Comparison of ENCODE assay signal across 25 mouse cellular contexts in genomic region chr2:173432886-173433624, GRCm38 (mm10).
DNase-seq lines count a peak whose midpoint lies in the region; ATAC-seq and TF ChIP-seq lines count a peak whose summit lies in the region.
"Had no signal": no experiment of that assay in that cellular context is flagged by ENCODE, and none has a peak within 500 bp of the region (broad histone marks: within the 10 kb centered on the region; RNA-seq: fewer than 3 reads in every experiment).

No protein-coding gene starts in this region.

- no peaks in the 10 kb centered on the region; a peak in 1 of 4 replicates for H3K4me1 ChIP-seq in heart, embryonic 14.5 days (ENCODE audit: control insufficient read depth in 2 of 2, insufficient read depth in 2 of 2, low read length in 2 of 2)
- H3K4me1 ChIP-seq in kidney, embryonic 16.5 days (ENCODE audit: insufficient read depth, low read length): peaks cover 15% of the 10 kb centered on the region
- 0 out of 2 replicates have a peak, but pooled peaks cover 14% of the 10 kb centered on the region for H3K4me1 ChIP-seq in embryonic facial prominence, embryonic 12.5 days
- H3K4me1 ChIP-seq: liver, embryonic 13.5 days had no signal

- no peak for DNase-seq in heart, adult 18-20 months
- DNase-seq in kidney, postnatal 25 days: no peak
- no peak for DNase-seq in adrenal gland, adult 2 months
- DNase-seq: adrenal gland, postnatal 25 days; cerebellum, adult 18-20 months; cerebellum, postnatal 14 days; kidney, adult 8-10 months; liver, embryonic 13.5 days; midbrain, embryonic 14.5 days; right cerebral cortex, postnatal 25 days; thymus, postnatal 4 days had no signal

- no peak overlapping the region for H3K27ac ChIP-seq in heart, embryonic 14.5 days (replicated peaks in 1 of 2; ENCODE audit: control insufficient read depth in 1 of 2, insufficient read depth in 1 of 2, low read depth in 2 of 2, low read length in 2 of 2)
- H3K27ac ChIP-seq in kidney, embryonic 16.5 days (ENCODE audit: low read length): peak overlapping the region; percentile 6; the same call in 1 of the 2 replicates
- no peak overlapping the region for H3K27ac ChIP-seq in embryonic facial prominence, embryonic 12.5 days
- H3K27ac ChIP-seq: forebrain, embryonic 15.5 days; heart, embryonic 13.5 days; hindbrain, embryonic 12.5 days; layer of hippocampus, adult 2 months; left cerebral cortex, adult 2 months; limb, embryonic 13.5 days; liver, embryonic 13.5 days; neural tube, embryonic 15.5 days had no signal

- no peak overlapping the region for H3K9ac ChIP-seq in heart, embryonic 14.5 days (ENCODE audit: low read length)
- no peak overlapping the region for H3K9ac ChIP-seq in kidney, embryonic 16.5 days (replicated peaks; ENCODE audit: low read length)
- H3K9ac ChIP-seq in embryonic facial prominence, embryonic 12.5 days: no peak overlapping the region
- H3K9ac ChIP-seq: forebrain, embryonic 15.5 days; heart, embryonic 13.5 days; hindbrain, embryonic 12.5 days; limb, embryonic 13.5 days; liver, embryonic 13.5 days; neural tube, embryonic 15.5 days had no signal

- H3K4me2 ChIP-seq in heart, embryonic 14.5 days (ENCODE audit: low read length): no peak overlapping the region
- no peak overlapping the region for H3K4me2 ChIP-seq in kidney, embryonic 16.5 days (replicated peaks; ENCODE audit: low read depth, low read length)
- H3K4me2 ChIP-seq in embryonic facial prominence, embryonic 12.5 days (replicated peaks): no peak overlapping the region
- H3K4me2 ChIP-seq in myocyte (ENCODE audit: low read depth): peak overlapping the region; percentile 55
- H3K4me2 ChIP-seq: forebrain, embryonic 15.5 days; heart, embryonic 13.5 days; hindbrain, embryonic 12.5 days; limb, embryonic 13.5 days; liver, embryonic 13.5 days; neural tube, embryonic 15.5 days had no signal

- no peak for TF ChIP-seq POLR2A in myocyte (IDR thresholded peaks at IDR 0.05; ENCODE audit: insufficient read length, low read depth)

- no peaks in the 10 kb centered on the region for H3K79me2 ChIP-seq in myocyte (ENCODE audit: control insufficient read depth, insufficient read depth)

- H3ac ChIP-seq in myocyte (ENCODE audit: control insufficient read depth, insufficient read length): no peak overlapping the region

- H3K36me3 ChIP-seq in heart, embryonic 14.5 days (ENCODE audit: control insufficient read depth, insufficient read depth, low read length): no peaks in the 10 kb centered on the region
- H3K36me3 ChIP-seq in kidney, embryonic 16.5 days (ENCODE audit: insufficient read depth, low read length): no peaks in the 10 kb centered on the region
- H3K36me3 ChIP-seq in embryonic facial prominence, embryonic 12.5 days: no peaks in the 10 kb centered on the region
- H3K36me3 ChIP-seq in myocyte (ENCODE audit: control insufficient read depth, insufficient read depth): no peaks in the 10 kb centered on the region
- H3K36me3 ChIP-seq: forebrain, embryonic 15.5 days; heart, embryonic 13.5 days; hindbrain, embryonic 12.5 days; limb, embryonic 13.5 days; liver, embryonic 13.5 days; neural tube, embryonic 15.5 days had no signal

- H3K9me3 ChIP-seq in heart, embryonic 14.5 days (ENCODE audit: control insufficient read depth, low read length): no peaks in the 10 kb centered on the region
- H3K9me3 ChIP-seq in kidney, embryonic 16.5 days (ENCODE audit: low read length): no peaks in the 10 kb centered on the region
- no peaks in the 10 kb centered on the region for H3K9me3 ChIP-seq in embryonic facial prominence, embryonic 12.5 days
- H3K9me3 ChIP-seq: forebrain, embryonic 15.5 days; heart, embryonic 13.5 days; hindbrain, embryonic 12.5 days; limb, embryonic 13.5 days; liver, embryonic 13.5 days; neural tube, embryonic 15.5 days had no signal

- 81% methylated on average over 9 of the region's 9 CpGs for WGBS in heart, embryonic 14.5 days
- WGBS in kidney, embryonic 16.5 days: 60% methylated on average over 9 of the region's 9 CpGs
- WGBS in embryonic facial prominence, embryonic 12.5 days: 76% methylated on average over 9 of the region's 9 CpGs

- ATAC-seq in heart, embryonic 14.5 days (ENCODE audit: insufficient number of reproducible peaks, insufficient read depth, low FRiP score, low read depth): peak; percentile 32; the same call in 1 of the 2 replicates
- ATAC-seq in kidney, embryonic 16.5 days (ENCODE audit: low FRiP score, low TSS enrichment): 0 out of 2 replicates have a peak, but pooled peaks have one; percentile 46
- ATAC-seq in embryonic facial prominence, embryonic 12.5 days (ENCODE audit: insufficient number of reproducible peaks, insufficient read depth, low FRiP score, low TSS enrichment): 0 out of 2 replicates have a peak, but pooled peaks have one; percentile 30
- ATAC-seq: CD4-positive, CD25-positive, alpha-beta regulatory T cell, adult 4 months; forebrain, embryonic 15.5 days had no signal

- no peaks in the 10 kb centered on the region for H3K27me3 ChIP-seq in heart, embryonic 14.5 days (ENCODE audit: control insufficient read depth, insufficient read depth, low read length)
- no peaks in the 10 kb centered on the region for H3K27me3 ChIP-seq in kidney, embryonic 16.5 days (ENCODE audit: insufficient read depth, low read length)
- H3K27me3 ChIP-seq in embryonic facial prominence, embryonic 12.5 days: no peaks in the 10 kb centered on the region
- H3K27me3 ChIP-seq in myocyte (ENCODE audit: control insufficient read depth, insufficient read depth, insufficient read length): no peaks in the 10 kb centered on the region
- H3K27me3 ChIP-seq: forebrain, embryonic 15.5 days; heart, embryonic 13.5 days; hindbrain, embryonic 12.5 days; limb, embryonic 13.5 days; liver, embryonic 13.5 days; neural tube, embryonic 15.5 days had no signal

- H3K4me3 ChIP-seq in heart, embryonic 14.5 days (ENCODE audit: control insufficient read depth in 1 of 2, insufficient read depth in 1 of 2, low read depth in 1 of 2, low read length in 2 of 2): no peak overlapping the region
- no peak overlapping the region for H3K4me3 ChIP-seq in kidney, embryonic 16.5 days (ENCODE audit: low read length)
- no peak overlapping the region for H3K4me3 ChIP-seq in embryonic facial prominence, embryonic 12.5 days
- no peak overlapping the region for H3K4me3 ChIP-seq in myocyte
- H3K4me3 ChIP-seq: forebrain, embryonic 15.5 days; gastrocnemius, adult 2 months; heart, embryonic 13.5 days; hindbrain, embryonic 12.5 days; layer of hippocampus, adult 2 months; left cerebral cortex, adult 2 months; limb, embryonic 13.5 days; liver, embryonic 13.5 days; megakaryocyte, embryonic 14.5 days; neural tube, embryonic 15.5 days had no signal

TF ChIP-seq in myocyte, 11 proteins besides CTCF, POLR2A, EP300 and RAD21:
- no peak for TF ChIP-seq SRF (IDR thresholded peaks at IDR 0.05; ENCODE audit: control insufficient read depth, insufficient read length, low read depth)
- no peak for TF ChIP-seq CEBPB (IDR thresholded peaks at IDR 0.05; ENCODE audit: insufficient read depth, poor library complexity, severe bottlenecking)
- TF ChIP-seq TCF3 (IDR thresholded peaks at IDR 0.05; ENCODE audit: insufficient read length, low read depth): no peak
- TF ChIP-seq POLR2AphosphoS2 (IDR thresholded peaks at IDR 0.05; ENCODE audit: insufficient read length, low read depth): no peak
- TF ChIP-seq MYOG (IDR thresholded peaks at IDR 0.05; ENCODE audit: control insufficient read depth in 1 of 3, insufficient read depth in 1 of 3, insufficient read length in 2 of 3, low read depth in 2 of 3): no peak
- no peak for TF ChIP-seq REST (IDR thresholded peaks at IDR 0.05; ENCODE audit: insufficient read depth, insufficient read length)
- TF ChIP-seq E2F4 (IDR thresholded peaks at IDR 0.05; ENCODE audit: insufficient read depth): no peak
